Mouse (Mus musculus): ENCODE data around the gene Omt2b. TPM values are rescaled to one million over a fixed set of nuclear protein-coding genes. Genes with fewer than 3 reads are reported as not detected.

The Omt2b gene
- polyA plus RNA-seq, 1 experiment from 2014 or later, result not detected

DNA sequence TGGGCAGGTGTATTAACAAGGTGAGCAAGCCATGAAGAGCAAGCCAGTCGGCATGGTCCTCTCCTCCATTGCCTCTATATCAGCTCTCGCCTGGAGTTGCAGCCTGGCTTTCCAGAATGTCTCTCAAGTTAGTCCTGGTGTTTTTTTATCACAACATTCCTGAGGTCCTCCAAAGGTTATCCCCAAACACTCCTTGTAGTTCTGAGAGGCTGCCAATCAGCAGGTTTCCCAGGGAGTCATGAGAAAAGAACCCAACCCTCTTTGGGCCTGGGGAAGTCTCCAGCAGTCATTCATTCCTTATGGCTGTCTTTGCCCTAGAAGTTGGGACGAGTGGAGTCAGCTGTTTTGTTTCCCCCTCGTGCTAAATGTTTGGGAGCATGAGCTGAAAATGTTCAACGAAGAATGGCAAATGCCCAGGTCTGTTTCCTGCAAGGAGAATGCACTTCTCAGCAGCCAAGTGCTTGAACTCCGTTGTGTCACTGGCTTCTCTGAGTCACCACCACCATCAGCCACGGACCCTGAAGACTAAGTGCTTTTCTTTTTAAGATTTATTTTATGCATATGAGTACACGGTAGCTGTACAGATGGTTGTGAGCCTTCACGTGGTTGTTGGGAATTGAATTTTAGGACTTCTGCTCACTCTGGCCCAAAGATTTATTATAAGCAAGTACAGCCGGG lies 45.6 kb downstream of the Omt2b start:
- H3K4me2 ChIP-seq (ENCODE audit: low read depth, low read length), result no peak overlapping the region
- H3K9ac ChIP-seq (ENCODE audit: low read length), result no peak overlapping the region
- H3K4me3 ChIP-seq (ENCODE audit: low read length), result no peak overlapping the region
- 61% methylated on average over 10 of the region's 10 CpGs for WGBS
- no peak for ATAC-seq (ENCODE audit: low read depth)
- peaks cover 1% of the 10 kb centered on the region for H3K4me1 ChIP-seq (replicated peaks; ENCODE audit: control insufficient read depth, insufficient read depth, low read length)
- no peaks in the 10 kb centered on the region; the same call in 1 of the 2 replicates for H3K27me3 ChIP-seq (ENCODE audit: control insufficient read depth, insufficient read depth, low read depth, low read length)
- H3K36me3 ChIP-seq (ENCODE audit: control insufficient read depth, insufficient read depth, low read length), result no peaks in the 10 kb centered on the region
- H3K27ac ChIP-seq (ENCODE audit: low read length), result no peak overlapping the region
- no peaks in the 10 kb centered on the region for H3K9me3 ChIP-seq (ENCODE audit: control insufficient read depth, low read length)

DNA sequence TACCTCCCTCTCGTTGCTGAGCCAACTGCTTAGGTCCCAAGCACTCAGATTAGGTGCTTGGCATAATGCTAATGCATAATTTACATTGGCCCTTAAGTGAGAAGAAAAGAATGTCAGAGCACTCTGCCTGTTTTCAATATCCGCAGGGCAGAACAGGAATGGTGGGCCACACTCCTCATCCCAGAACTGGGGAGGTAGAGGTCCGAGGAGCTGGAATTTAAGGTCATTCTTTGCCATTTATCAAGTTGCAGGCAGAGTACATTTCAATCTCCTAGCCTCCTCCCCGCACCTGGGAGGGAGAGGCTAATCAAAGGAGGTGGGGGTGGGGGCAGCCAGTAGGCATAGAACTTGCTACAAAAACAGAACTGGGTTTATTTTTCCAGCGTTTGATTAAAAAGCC lies 47.0 kb downstream of the Omt2b start:
- H3K4me2 ChIP-seq (ENCODE audit: low read depth, low read length), result no peak overlapping the region
- no peak overlapping the region for H3K9ac ChIP-seq (ENCODE audit: low read length)
- no peak overlapping the region for H3K27ac ChIP-seq (ENCODE audit: low read length)
- peaks cover 8% of the 10 kb centered on the region for H3K4me1 ChIP-seq (replicated peaks; ENCODE audit: control insufficient read depth, insufficient read depth, low read length)
- ATAC-seq (ENCODE audit: low read depth), result no peak
- WGBS, result 30% methylated on average over 5 of the region's 5 CpGs
- H3K27me3 ChIP-seq (ENCODE audit: control insufficient read depth, insufficient read depth, low read depth, low read length), result no peaks in the 10 kb centered on the region; the same call in 1 of the 2 replicates
- H3K4me3 ChIP-seq (ENCODE audit: low read length), result no peak overlapping the region
- H3K9me3 ChIP-seq (ENCODE audit: control insufficient read depth, low read length), result no peaks in the 10 kb centered on the region
- H3K36me3 ChIP-seq (ENCODE audit: control insufficient read depth, insufficient read depth, low read length), result no peaks in the 10 kb centered on the region

DNA sequence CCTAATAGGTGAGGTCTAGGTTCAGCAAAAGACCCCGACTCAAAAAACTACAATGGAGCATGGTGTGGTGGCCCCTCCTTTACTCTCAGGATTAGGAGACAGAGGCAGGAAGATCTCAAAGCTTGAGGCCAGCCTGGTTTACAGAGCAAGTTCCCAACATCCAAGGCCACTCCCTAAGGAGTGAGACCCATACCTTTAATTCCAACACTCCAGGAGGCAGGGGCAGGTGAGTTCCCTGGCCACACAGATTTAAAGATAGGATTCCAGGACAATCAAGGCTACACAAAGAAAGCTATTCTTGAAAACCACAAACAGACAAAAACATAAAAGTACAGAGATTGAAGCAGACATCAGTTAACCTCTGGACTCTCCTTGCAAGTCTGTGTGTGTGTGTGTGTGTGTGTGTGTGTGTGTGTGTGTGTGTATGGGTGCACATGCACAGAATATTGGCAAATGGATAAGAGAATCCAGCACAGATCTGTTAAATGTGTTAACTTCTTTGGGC lies 47.5 kb downstream of the Omt2b start:
- no peak overlapping the region for H3K9ac ChIP-seq (ENCODE audit: low read length)
- H3K4me2 ChIP-seq (ENCODE audit: low read depth, low read length), result no peak overlapping the region
- H3K36me3 ChIP-seq (ENCODE audit: control insufficient read depth, insufficient read depth, low read length), result no peaks in the 10 kb centered on the region
- no peaks in the 10 kb centered on the region; the same call in 1 of the 2 replicates for H3K27me3 ChIP-seq (ENCODE audit: control insufficient read depth, insufficient read depth, low read depth, low read length)
- H3K9me3 ChIP-seq (ENCODE audit: control insufficient read depth, low read length), result no peaks in the 10 kb centered on the region
- H3K27ac ChIP-seq (ENCODE audit: low read length), result no peak overlapping the region
- peaks cover 8% of the 10 kb centered on the region for H3K4me1 ChIP-seq (replicated peaks; ENCODE audit: control insufficient read depth, insufficient read depth, low read length)
- 70% methylated on average over 1 of the region's 1 CpGs for WGBS
- ATAC-seq (ENCODE audit: low read depth), result no peak
- no peak overlapping the region for H3K4me3 ChIP-seq (ENCODE audit: low read length)

DNA sequence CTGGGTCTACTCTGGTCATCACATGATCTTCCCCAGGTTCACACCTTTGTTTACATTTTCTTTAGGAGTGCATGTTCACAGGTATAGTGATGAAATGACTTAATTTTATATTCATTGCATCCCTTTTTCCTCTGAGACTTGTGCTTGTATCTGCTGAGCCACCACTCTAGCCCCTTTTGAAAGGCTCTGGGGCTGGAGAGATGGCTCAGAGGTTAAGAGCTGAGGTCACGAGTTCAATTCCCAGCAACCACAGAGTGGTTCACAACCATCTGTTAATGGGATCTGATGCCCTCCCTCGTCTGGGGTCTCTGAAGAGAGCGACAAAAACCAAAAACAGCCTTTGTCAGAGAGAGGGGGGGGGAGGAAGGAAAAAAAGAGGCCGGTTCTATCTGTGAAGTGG lies 48.1 kb downstream of the Omt2b start:
- Histone ChIP-seq H3K27me3 (ENCODE audit: control insufficient read depth, insufficient read depth, low read depth, low read length) (no peaks in the 10 kb centered on the region; the same call in 1 of the 2 replicates), H3K9ac (ENCODE audit: low read length) (no peak overlapping the region), H3K36me3 (ENCODE audit: control insufficient read depth, insufficient read depth, low read length) (no peaks in the 10 kb centered on the region), H3K4me3 (ENCODE audit: low read length) (no peak overlapping the region), H3K27ac (ENCODE audit: low read length) (no peak overlapping the region), H3K4me1 (replicated peaks; ENCODE audit: control insufficient read depth, insufficient read depth, low read length) (peaks cover 8% of the 10 kb centered on the region), H3K9me3 (ENCODE audit: control insufficient read depth, low read length) (no peaks in the 10 kb centered on the region), H3K4me2 (ENCODE audit: low read depth, low read length) (no peak overlapping the region)
- WGBS, result 71% methylated on average over 4 of the region's 4 CpGs
- no peak for ATAC-seq (ENCODE audit: low read depth)

DNA sequence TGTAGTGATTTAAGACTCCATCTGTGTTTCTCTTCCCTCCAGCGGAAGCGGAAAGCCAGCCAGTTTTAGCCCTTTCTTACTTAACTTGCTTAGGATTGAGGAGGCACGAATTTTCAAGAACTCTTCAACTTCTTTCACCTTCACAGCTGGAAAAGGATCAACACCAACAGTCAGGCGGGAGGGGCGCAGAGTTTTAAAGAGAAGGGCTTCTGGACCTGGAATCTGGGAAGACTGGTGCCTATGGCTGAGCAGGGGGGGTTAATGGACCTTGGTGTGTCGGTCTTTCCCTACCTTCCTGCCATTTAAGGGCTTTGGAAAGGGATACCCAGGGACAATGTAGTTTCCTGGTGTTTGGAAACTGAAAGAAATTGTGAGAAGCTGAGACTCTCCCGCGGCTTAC lies 50.2 kb downstream of the Omt2b start:
- Histone ChIP-seq H3K36me3 (ENCODE audit: control insufficient read depth, insufficient read depth, low read length) (no peaks in the 10 kb centered on the region), H3K9ac (ENCODE audit: low read length) (no peak overlapping the region; the same call in 1 of the 2 replicates), H3K27me3 (ENCODE audit: control insufficient read depth, insufficient read depth, low read depth, low read length) (no peaks in the 10 kb centered on the region; the same call in 1 of the 2 replicates), H3K27ac (ENCODE audit: low read length) (no peak overlapping the region), H3K9me3 (ENCODE audit: control insufficient read depth, low read length) (no peaks in the 10 kb centered on the region), H3K4me2 (ENCODE audit: low read depth, low read length) (peak overlapping the region; percentile 59), H3K4me1 (replicated peaks; ENCODE audit: control insufficient read depth, insufficient read depth, low read length) (peaks cover 8% of the 10 kb centered on the region), H3K4me3 (ENCODE audit: low read length) (peak overlapping the region; percentile 34)
- 38% methylated on average over 8 of the region's 8 CpGs for WGBS
- ATAC-seq (ENCODE audit: low read depth), result no peak

DNA sequence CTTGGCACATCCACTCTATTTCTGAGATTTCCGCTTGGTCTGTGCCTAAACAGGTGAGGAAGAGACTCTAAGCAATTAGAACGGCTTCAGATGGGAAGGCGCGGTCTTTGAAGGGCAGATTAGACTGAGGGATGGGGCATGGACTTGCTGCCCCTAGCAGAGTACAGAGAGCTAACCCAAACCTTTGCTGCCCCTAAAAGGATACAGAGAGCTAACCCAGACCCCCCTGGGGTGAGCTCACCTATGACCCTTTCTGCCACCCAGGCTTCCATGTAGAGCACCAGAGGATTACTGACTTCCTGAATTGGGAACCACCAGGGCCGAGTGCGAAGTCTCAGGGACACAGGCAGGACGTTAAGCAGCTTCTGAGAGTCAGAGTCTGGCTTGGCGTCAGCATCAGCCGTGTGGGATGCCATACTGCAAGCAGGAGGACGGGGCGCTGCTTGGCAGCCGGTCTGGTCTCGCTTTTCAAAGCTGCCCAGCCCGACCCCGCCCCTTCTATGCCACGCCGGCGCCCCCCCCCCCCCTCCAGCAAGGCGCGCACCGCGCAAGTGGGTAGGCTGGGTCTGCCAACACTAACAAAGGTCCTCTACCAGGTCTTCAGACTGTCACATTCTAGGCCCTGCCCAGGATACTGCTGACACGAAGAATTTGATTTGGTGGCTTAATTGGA lies 50.9 kb downstream of the Omt2b start, which contains the start of gene Ooep:
Gene Ooep, minus strand, starts transcription at position 613 of the 673 bp plus-strand sequence.
- ATAC-seq (ENCODE audit: low read depth), result peak; percentile 81; the same call in 1 of the 2 replicates
- no peaks in the 10 kb centered on the region; the same call in 1 of the 2 replicates for H3K27me3 ChIP-seq (ENCODE audit: control insufficient read depth, insufficient read depth, low read depth, low read length)
- H3K4me3 ChIP-seq (ENCODE audit: low read length), result peak within 1 kb of the TSS; percentile 34
- no peak within 1 kb of the TSS for H3K27ac ChIP-seq (ENCODE audit: low read length)
- H3K9ac ChIP-seq (ENCODE audit: low read length), result peak within 1 kb of the TSS; percentile 49
- WGBS, result 9% methylated on average over 16 of the region's 23 CpGs
- no peaks in the 10 kb centered on the region for H3K36me3 ChIP-seq (ENCODE audit: control insufficient read depth, insufficient read depth, low read length)
- H3K4me1 ChIP-seq (replicated peaks; ENCODE audit: control insufficient read depth, insufficient read depth, low read length), result peaks cover 8% of the 10 kb centered on the region
- peak within 1 kb of the TSS; percentile 59 for H3K4me2 ChIP-seq (ENCODE audit: low read depth, low read length)
- H3K9me3 ChIP-seq (ENCODE audit: control insufficient read depth, low read length), result no peaks in the 10 kb centered on the region

Other genes starting within 250 kb of the Omt2b start
- gene Fbxo9, start 218.5 kb upstream of the Omt2b start, polyA plus RNA-seq (2015; fragmentation: Nextera tagmentation; extraction: Ambion mirVana), result 38.6 and 42.9 TPM in 2 replicates
- 18.7 and 21.2 TPM in 2 replicates for gene Ick, start 218.4 kb upstream of the Omt2b start, polyA plus RNA-seq (2015; fragmentation: Nextera tagmentation; extraction: Ambion mirVana)
- 87.5 and 105 TPM in 2 replicates for gene Gsta4, start 144.8 kb upstream of the Omt2b start, polyA plus RNA-seq (2015; fragmentation: Nextera tagmentation; extraction: Ambion mirVana)
- not detected in 2 replicates for gene Gsta1, start 96.9 kb upstream of the Omt2b start, polyA plus RNA-seq (2015; fragmentation: Nextera tagmentation; extraction: Ambion mirVana)
- gene Gm3776, start 70.5 kb upstream of the Omt2b start, polyA plus RNA-seq (2015; fragmentation: Nextera tagmentation; extraction: Ambion mirVana), result 0.25 TPM in 1 of 2 replicates, not detected in the other
- not detected in 2 replicates for gene Gm10639, start 37.7 kb upstream of the Omt2b start, polyA plus RNA-seq (2015; fragmentation: Nextera tagmentation; extraction: Ambion mirVana)
- gene Omt2a, start 12.8 kb upstream of the Omt2b start, polyA plus RNA-seq (2015; fragmentation: Nextera tagmentation; extraction: Ambion mirVana), result not detected in 2 replicates
- 0.33 TPM in 1 of 2 replicates, not detected in the other for gene Gsta2, start 28.2 kb downstream of the Omt2b start, polyA plus RNA-seq (2015; fragmentation: Nextera tagmentation; extraction: Ambion mirVana)
- gene Dppa5a, start 40.6 kb downstream of the Omt2b start, polyA plus RNA-seq (2015; fragmentation: Nextera tagmentation; extraction: Ambion mirVana), result 0.44 TPM in 1 of 2 replicates, not detected in the other
- gene Ooep, start 51.1 kb downstream of the Omt2b start, polyA plus RNA-seq (2015; fragmentation: Nextera tagmentation; extraction: Ambion mirVana), result 2.8 and 3.1 TPM in 2 replicates
- 0.11 and 0.13 TPM in 2 replicates for gene Ddx43, start 68.2 kb downstream of the Omt2b start, polyA plus RNA-seq (2015; fragmentation: Nextera tagmentation; extraction: Ambion mirVana)
- 1.9 and 2.7 TPM in 2 replicates for gene Cgas, start 115.6 kb downstream of the Omt2b start, polyA plus RNA-seq (2015; fragmentation: Nextera tagmentation; extraction: Ambion mirVana)
- 22.5 and 22.8 TPM in 2 replicates for gene Mto1, start 120.6 kb downstream of the Omt2b start, polyA plus RNA-seq (2015; fragmentation: Nextera tagmentation; extraction: Ambion mirVana)
- 1.0 and 1.3 TPM in 2 replicates for gene Gm17324, start 121.2 kb downstream of the Omt2b start, polyA plus RNA-seq (2015; fragmentation: Nextera tagmentation; extraction: Ambion mirVana)
- gene Eef1a1, start 161.6 kb downstream of the Omt2b start, polyA plus RNA-seq (2015; fragmentation: Nextera tagmentation; extraction: Ambion mirVana), result 4,476 and 4,740 TPM in 2 replicates